Mouse (Mus musculus) retina, postnatal 7 days (tissue): ENCODE data around the gene D330020A13Rik.
A peak's percentile ranks its signal among the peaks of the same experiment; 100 is the strongest.
"Not testable (repeated sequence)": the region's sequence is repeated elsewhere in the genome, so short reads cannot be mapped to it uniquely, and the experiment has no call there.

ENCODE experiments used
- DNase-seq: peaks from one replicate; pipeline ENCODE4 v3.0.0-alpha.2; 2012; ENCODE audit warnings: low read depth, low spot score

The D330020A13Rik gene

GRCm38 (mm10) chr6:120296589-120296988 is 2.4 kb downstream of the D330020A13Rik start:
- not testable (repeated sequence) for DNase-seq

GRCm38 (mm10) chr6:120301137-120301536 is 7.0 kb downstream of the D330020A13Rik start:
- DNase-seq = peak; percentile 29

GRCm38 (mm10) chr6:120302755-120303316 is 8.7 kb downstream of the D330020A13Rik start:
- no peak for DNase-seq

- DNase-seq = no peak
Measured at GRCm38 (mm10) chr6:120306859-120307594, 12.9 kb downstream of the D330020A13Rik start.

- no peak for DNase-seq
Measured at GRCm38 (mm10) chr6:120309338-120309737, 15.2 kb downstream of the D330020A13Rik start.

GRCm38 (mm10) chr6:120309787-120310186 is 15.6 kb downstream of the D330020A13Rik start:
- DNase-seq = no peak

- no peak for DNase-seq
Measured at GRCm38 (mm10) chr6:120312443-120312842, 18.3 kb downstream of the D330020A13Rik start.

- DNase-seq = no peak
Measured at GRCm38 (mm10) chr6:120318303-120318940, 24.3 kb downstream of the D330020A13Rik start.

GRCm38 (mm10) chr6:120319129-120319528 is 25.0 kb downstream of the D330020A13Rik start:
- no peak for DNase-seq

GRCm38 (mm10) chr6:120320369-120320768 is 26.2 kb downstream of the D330020A13Rik start:
- no peak for DNase-seq

GRCm38 (mm10) chr6:120324295-120324927 is 30.2 kb downstream of the D330020A13Rik start:
- DNase-seq = peak; percentile 69

GRCm38 (mm10) chr6:120332351-120332750 is 38.2 kb downstream of the D330020A13Rik start:
- no peak for DNase-seq

- DNase-seq = no peak
Measured at GRCm38 (mm10) chr6:120343992-120344391, 49.8 kb downstream of the D330020A13Rik start.
